Mouse (Mus musculus) lung, embryonic 16.5 days (tissue): ENCODE results near the gene Vcl. TPM values are rescaled to one million over a fixed set of nuclear protein-coding genes. Genes with fewer than 3 reads are reported as not detected.

Experiments used
- ATAC-seq: fragments of 200-750 bp; cut with Nextera tagmentation; 2 replicates; pipeline ENCODE4 v1.8.0; 2017; ENCODE audit warnings: low read depth, mild to moderate bottlenecking, moderate library complexity
- H3K27ac ChIP-seq: fragments of 300-500 bp; sonication (generic); 2 replicates; pipeline ENCODE4 v1.5.1; 2014; ENCODE audit warnings: mild to moderate bottlenecking, control low read depth, low read length
- H3K27me3 ChIP-seq: fragments of 300-500 bp; sonication (generic); 2 replicates; pipeline ENCODE4 v1.6.1; 2014; ENCODE audit warnings: low read depth, low read length, mixed read lengths; ENCODE audit not compliant: control insufficient read depth, insufficient read depth
- H3K36me3 ChIP-seq: fragments of 300-500 bp; sonication (generic); 2 replicates; pipeline ENCODE4 v1.6.1; 2014; ENCODE audit warnings: low read length; ENCODE audit not compliant: control insufficient read depth, insufficient read depth
- H3K4me1 ChIP-seq: fragments of 300-500 bp; sonication (generic); replicated peaks from 2 replicates; pipeline ENCODE4 v1.6.1; 2014; ENCODE audit warnings: low read length, mixed read lengths; ENCODE audit not compliant: control insufficient read depth, insufficient read depth
- H3K4me2 ChIP-seq: fragments of 300-500 bp; sonication (generic); 2 replicates; pipeline ENCODE4 v1.6.1; 2014; ENCODE audit warnings: low read depth, low read length, control low read depth
- H3K4me3 ChIP-seq: fragments of 300-500 bp; sonication (generic); 2 replicates; pipeline ENCODE4 v1.5.1; 2014; ENCODE audit warnings: mild to moderate bottlenecking, low read length, control low read depth
- H3K9ac ChIP-seq: fragments of 300-500 bp; sonication (generic); 2 replicates; pipeline ENCODE4 v1.6.1; 2014; ENCODE audit warnings: low read length, control low read depth
- H3K9me3 ChIP-seq: fragments of 300-500 bp; sonication (generic); 2 replicates; pipeline ENCODE4 v1.6.1; 2016; ENCODE audit warnings: low read length; ENCODE audit not compliant: control insufficient read depth
- WGBS: fragments of 180-500 bp; shearing (Covaris S2); extraction: QIAGEN DNeasy Blood & Tissue Kit; methylation state at CpG from one replicate; pipeline ENCODE4 v1.1.7; 2014; 5-methylcytosine and 5-hydroxymethylcytosine counted together
- polyA plus RNA-seq: library from polyadenylated mRNA; unstranded; fragments of >200 nt; fragmentation: Nextera tagmentation; extraction: Ambion mirVana; gene quantifications from 2 replicates; pipeline ENCODE4 v1.2.1, GENCODE M21; 2015

The Vcl gene
- polyA plus RNA-seq, 1 experiment from 2014 or later, result 72.3 TPM

DNA sequence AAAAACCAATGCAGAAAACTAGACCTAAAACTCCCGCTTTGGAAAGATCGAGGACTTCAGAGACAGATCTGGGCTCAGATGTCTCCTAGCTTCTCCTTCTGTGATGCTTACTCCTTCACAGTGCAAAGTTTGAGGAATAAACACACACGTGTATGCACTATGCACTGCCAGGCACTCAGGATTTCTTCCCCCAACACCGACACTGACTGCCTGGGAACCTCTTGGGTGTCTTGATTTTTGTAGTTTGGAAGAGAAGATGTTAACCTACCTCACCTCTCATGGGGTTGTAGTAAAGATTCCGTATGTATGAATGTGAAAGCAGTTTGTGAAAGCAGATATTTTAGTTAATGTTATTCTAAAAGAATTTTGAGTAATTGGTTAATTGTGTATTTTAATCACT, 88.7 kb downstream of the Vcl start:
- H3K36me3 ChIP-seq, result peaks cover 27% of the 10 kb centered on the region

DNA sequence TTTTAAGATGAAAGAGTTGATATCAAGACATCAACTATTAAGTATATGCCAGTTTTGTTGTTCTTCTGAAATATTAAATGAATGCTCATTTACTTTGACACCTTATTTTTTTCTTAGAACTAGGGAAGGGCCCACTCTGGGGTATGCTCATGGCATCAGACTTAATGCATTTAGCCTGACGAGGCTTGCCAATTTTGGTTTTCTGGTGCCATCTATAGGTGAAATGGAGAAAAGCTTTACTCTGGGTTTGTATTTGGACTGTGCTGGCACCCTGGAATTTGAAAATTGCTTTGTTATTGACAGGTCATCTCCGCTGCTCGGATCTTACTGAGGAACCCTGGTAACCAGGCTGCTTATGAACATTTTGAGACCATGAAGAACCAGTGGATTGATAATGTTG, 89.8 kb downstream of the Vcl start:
- no peaks in the 10 kb centered on the region for H3K9me3 ChIP-seq
- peak; percentile 67 for ATAC-seq

More for the DNA sequence above, 88.7 kb downstream of the Vcl start:
- H3K27me3 ChIP-seq, result no peaks in the 10 kb centered on the region
- no peak overlapping the region for H3K27ac ChIP-seq
- H3K4me1 ChIP-seq, result no peaks in the 10 kb centered on the region
- no peak overlapping the region for H3K4me2 ChIP-seq
- no peak overlapping the region for H3K4me3 ChIP-seq
- ATAC-seq, result no peak
- H3K9ac ChIP-seq, result no peak overlapping the region
- 88% methylated on average over 5 of the region's 5 CpGs for WGBS
- H3K9me3 ChIP-seq, result no peaks in the 10 kb centered on the region

DNA sequence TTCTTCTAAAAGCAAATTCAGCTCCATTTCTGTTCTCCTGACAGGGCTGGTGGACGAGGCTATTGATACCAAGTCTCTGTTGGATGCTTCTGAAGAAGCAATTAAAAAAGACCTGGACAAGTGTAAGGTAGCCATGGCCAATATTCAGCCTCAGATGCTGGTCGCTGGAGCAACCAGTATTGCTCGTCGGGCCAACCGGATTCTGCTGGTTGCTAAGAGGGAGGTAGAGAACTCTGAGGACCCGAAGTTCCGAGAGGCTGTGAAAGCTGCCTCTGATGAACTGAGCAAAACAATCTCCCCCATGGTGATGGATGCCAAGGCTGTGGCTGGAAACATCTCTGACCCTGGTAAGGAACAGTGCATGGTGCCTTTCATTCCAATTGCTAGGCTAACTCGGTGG, 91.2 kb downstream of the Vcl start:
- no peaks in the 10 kb centered on the region for H3K4me1 ChIP-seq
- 87% methylated on average over 8 of the region's 8 CpGs for WGBS

More for the DNA sequence above, 89.8 kb downstream of the Vcl start:
- 41% methylated on average over 3 of the region's 3 CpGs for WGBS
- H3K27ac ChIP-seq, result no peak overlapping the region
- no peaks in the 10 kb centered on the region for H3K4me1 ChIP-seq
- no peaks in the 10 kb centered on the region for H3K27me3 ChIP-seq
- H3K4me3 ChIP-seq, result no peak overlapping the region
- no peak overlapping the region for H3K4me2 ChIP-seq
- H3K36me3 ChIP-seq, result peaks cover 32% of the 10 kb centered on the region
- H3K9ac ChIP-seq, result no peak overlapping the region

GRCm38 (mm10) chr14:21027542-21027941, 98.3 kb downstream of the Vcl start:
- Histone ChIP-seq H3K4me1 (peaks cover 8% of the 10 kb centered on the region; the same call in 1 of the 2 replicates), H3K4me2 (no peak overlapping the region), H3K27me3 (no peaks in the 10 kb centered on the region), H3K4me3 (no peak overlapping the region), H3K9me3 (no peaks in the 10 kb centered on the region), H3K27ac (no peak overlapping the region), H3K9ac (no peak overlapping the region), H3K36me3 (peaks cover 46% of the 10 kb centered on the region)
- no peak for ATAC-seq

More for the DNA sequence above, 91.2 kb downstream of the Vcl start:
- H3K27ac ChIP-seq, result no peak overlapping the region
- H3K27me3 ChIP-seq, result no peaks in the 10 kb centered on the region
- no peak overlapping the region for H3K4me3 ChIP-seq
- no peaks in the 10 kb centered on the region for H3K9me3 ChIP-seq
- no peak overlapping the region for H3K9ac ChIP-seq
- H3K4me2 ChIP-seq, result no peak overlapping the region
- ATAC-seq, result no peak
- H3K36me3 ChIP-seq, result peaks cover 39% of the 10 kb centered on the region

DNA sequence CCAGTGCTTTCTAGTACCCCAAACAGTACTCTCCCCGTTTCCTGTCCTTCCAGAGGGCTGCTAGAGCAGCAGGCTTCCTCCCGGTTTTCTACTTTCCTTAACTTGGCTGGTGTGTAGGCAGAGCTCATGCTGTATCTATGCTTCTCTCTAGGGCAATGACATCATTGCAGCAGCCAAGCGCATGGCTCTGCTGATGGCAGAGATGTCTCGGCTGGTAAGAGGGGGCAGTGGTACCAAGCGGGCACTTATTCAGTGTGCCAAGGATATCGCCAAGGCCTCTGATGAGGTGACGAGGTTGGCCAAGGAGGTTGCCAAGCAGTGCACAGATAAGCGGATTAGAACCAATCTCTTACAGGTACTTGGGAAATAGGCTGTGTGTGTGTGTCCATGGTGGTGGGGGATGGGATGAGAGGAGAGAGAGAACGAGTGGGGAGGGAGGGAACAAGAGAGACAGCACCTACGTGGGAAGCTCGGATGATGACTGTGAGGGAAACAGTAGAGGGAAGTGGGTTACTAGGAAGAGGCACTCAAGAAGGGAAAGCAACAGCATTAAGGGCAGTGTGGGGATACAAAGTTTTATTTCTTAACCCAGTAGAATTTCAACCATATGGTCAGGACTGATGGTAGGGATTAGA, 99.9 kb downstream of the Vcl start:
- H3K36me3 ChIP-seq, result peaks cover 42% of the 10 kb centered on the region
- ATAC-seq, result no peak
- no peaks in the 10 kb centered on the region for H3K27me3 ChIP-seq
- no peaks in the 10 kb centered on the region for H3K9me3 ChIP-seq
- WGBS, result 82% methylated on average over 11 of the region's 11 CpGs
- no peak overlapping the region for H3K9ac ChIP-seq
- H3K27ac ChIP-seq, result no peak overlapping the region
- H3K4me1 ChIP-seq, result peaks cover 8% of the 10 kb centered on the region; the same call in 1 of the 2 replicates
- no peak overlapping the region for H3K4me2 ChIP-seq
- no peak overlapping the region for H3K4me3 ChIP-seq

DNA sequence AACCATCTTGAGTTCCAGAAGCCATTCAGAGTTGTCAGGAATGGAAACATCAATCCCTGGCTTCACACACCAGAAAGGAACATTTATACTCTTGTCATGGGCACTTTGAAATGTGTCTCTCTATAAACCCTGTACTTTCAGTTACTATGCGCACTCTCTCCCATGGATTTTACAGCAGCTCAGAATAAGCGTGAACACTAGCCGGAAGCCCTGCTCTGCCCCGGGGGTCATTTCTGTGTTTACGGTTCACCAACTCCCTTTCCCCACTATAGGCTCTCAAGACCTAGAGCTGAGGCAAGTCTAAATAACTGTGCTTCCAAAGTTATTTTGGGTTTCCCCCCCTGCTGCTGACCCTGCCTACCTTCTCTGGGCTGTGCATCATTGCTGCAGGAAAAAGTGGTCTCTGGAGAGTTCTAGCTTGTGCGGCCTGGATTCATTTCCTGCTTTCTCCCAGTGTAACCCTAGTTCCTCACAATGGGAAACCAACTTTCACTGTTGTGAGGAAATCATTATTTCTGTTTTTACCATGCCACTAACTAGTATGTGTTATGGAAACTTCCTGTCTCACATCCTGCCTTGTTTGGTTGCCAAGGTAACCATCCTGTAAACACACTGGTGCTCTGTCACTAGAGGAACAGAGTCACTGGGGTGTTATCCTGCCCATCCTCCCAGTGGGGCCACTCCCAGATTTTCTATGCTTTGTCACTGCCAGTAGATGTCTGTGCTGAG, 102.7 kb downstream of the Vcl start:
- 62% methylated on average over 6 of the region's 6 CpGs for WGBS
- H3K4me2 ChIP-seq, result no peak overlapping the region
- H3K27me3 ChIP-seq, result no peaks in the 10 kb centered on the region
- no peak overlapping the region for H3K4me3 ChIP-seq
- no peak overlapping the region for H3K9ac ChIP-seq
- peaks cover 37% of the 10 kb centered on the region for H3K36me3 ChIP-seq
- H3K9me3 ChIP-seq, result no peaks in the 10 kb centered on the region
- peaks cover 8% of the 10 kb centered on the region; the same call in 1 of the 2 replicates for H3K4me1 ChIP-seq
- H3K27ac ChIP-seq, result peak overlapping the region; percentile 74
- ATAC-seq, result peak; percentile 88

- Histone ChIP-seq H3K4me2 (no peak overlapping the region), H3K36me3 (peaks cover 30% of the 10 kb centered on the region), H3K4me3 (no peak overlapping the region), H3K27me3 (no peaks in the 10 kb centered on the region), H3K9me3 (no peaks in the 10 kb centered on the region), H3K4me1 (peaks cover 8% of the 10 kb centered on the region; the same call in 1 of the 2 replicates), H3K27ac (no peak overlapping the region), H3K9ac (no peak overlapping the region)
- 89% methylated on average over 4 of the region's 4 CpGs for WGBS
- ATAC-seq, result no peak
Observed at GRCm38 (mm10) chr14:21034271-21034670, 105.1 kb downstream of the Vcl start.

DNA sequence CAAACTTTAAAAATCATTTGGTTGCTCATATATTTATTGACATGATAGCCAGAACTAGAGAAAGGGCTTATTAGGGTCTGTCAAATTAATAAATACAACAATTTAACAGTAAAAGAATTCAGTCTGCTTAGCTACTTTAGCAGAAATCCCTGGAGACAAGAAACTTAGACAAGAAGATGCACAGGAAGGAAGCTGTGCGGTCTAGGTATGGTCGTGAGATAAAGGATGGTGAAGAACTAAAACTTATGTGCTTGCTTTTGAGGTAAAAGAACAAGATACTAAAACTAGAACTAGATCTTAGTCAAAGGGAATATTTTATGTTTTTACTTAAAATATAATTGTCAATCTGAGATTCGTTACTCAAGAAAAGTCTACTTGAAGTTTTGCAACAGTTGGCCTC, 105.6 kb downstream of the Vcl start:
- peaks cover 8% of the 10 kb centered on the region; the same call in 1 of the 2 replicates for H3K4me1 ChIP-seq
- no peak overlapping the region for H3K9ac ChIP-seq
- no peak overlapping the region for H3K27ac ChIP-seq
- no peaks in the 10 kb centered on the region for H3K27me3 ChIP-seq
- no peak overlapping the region for H3K4me2 ChIP-seq
- H3K4me3 ChIP-seq, result no peak overlapping the region
- no peaks in the 10 kb centered on the region for H3K9me3 ChIP-seq
- 92% methylated on average over 3 of the region's 3 CpGs for WGBS
- H3K36me3 ChIP-seq, result peaks cover 34% of the 10 kb centered on the region
- ATAC-seq, result no peak

GRCm38 (mm10) chr14:21039077-21039476, 109.9 kb downstream of the Vcl start:
- Histone ChIP-seq H3K27me3 (no peaks in the 10 kb centered on the region), H3K9me3 (no peaks in the 10 kb centered on the region), H3K4me1 (no peaks in the 10 kb centered on the region), H3K4me3 (no peak overlapping the region), H3K36me3 (peaks cover 24% of the 10 kb centered on the region), H3K27ac (no peak overlapping the region), H3K4me2 (no peak overlapping the region), H3K9ac (no peak overlapping the region)
- WGBS, result 49% methylated on average over 12 of the region's 12 CpGs
- no peak for ATAC-seq
